8 mouse cellular contexts compared by ENCODE assay signal in genomic region chr2:33316516-33316915, GRCm38 (mm10). TPM values are rescaled to one million over a fixed set of nuclear protein-coding genes. Genes with fewer than 3 reads are reported as not detected.
DNase-seq lines count a peak whose midpoint lies in the region.

No protein-coding gene starts in this region.

- peak overlapping the region; percentile 78 for H3K27ac ChIP-seq in hindbrain, embryonic 10.5 days

- peaks cover 36% of the 10 kb centered on the region for H3K27me3 ChIP-seq in hindbrain, embryonic 10.5 days (ENCODE audit: insufficient read depth, poor library complexity, severe bottlenecking)

- DNase-seq in NIH3T3 (ENCODE audit: low read depth) = peak; percentile 87
- DNase-seq in cerebellum, postnatal 10 days = peak; percentile 77 to 80
- peak; percentile 24 to 62 for DNase-seq in frontal cortex, adult 2 months (ENCODE audit: extremely low spot score in 1 of 2, low spot score in 1 of 2)
- peak; percentile 84 for DNase-seq in hindbrain, embryonic 10.5 days (ENCODE audit: low spot score)
- peak; percentile 72 to 79 for DNase-seq in layer of hippocampus, postnatal 10 days (ENCODE audit: low spot score in 2 of 2)
- DNase-seq in lung, postnatal 25 days (ENCODE audit: low spot score) = peak; percentile 82
- peak; percentile 69 for DNase-seq in retina, postnatal 7 days (ENCODE audit: low read depth, low spot score)
- peak; percentile 29 for DNase-seq in urinary bladder, postnatal 10 days (ENCODE audit: low spot score)

- peaks cover 31% of the 10 kb centered on the region for H3K4me1 ChIP-seq in hindbrain, embryonic 10.5 days (replicated peaks)

- no peaks in the 10 kb centered on the region for H3K9me3 ChIP-seq in hindbrain, embryonic 10.5 days

- no peaks in the 10 kb centered on the region for H3K36me3 ChIP-seq in hindbrain, embryonic 10.5 days

- H3K4me3 ChIP-seq in hindbrain, embryonic 10.5 days = no peak overlapping the region

- WGBS in hindbrain, embryonic 10.5 days = 15% methylated on average over 7 of the region's 7 CpGs

RNA-seq across cellular contexts. Expression of gene Ralgps1, which starts 54.8 kb away (rescaled TPM):
- 55.7 and 63.9 TPM in 2 replicates for polyA plus RNA-seq in frontal cortex, adult 2 months (2012; rRNA removed)
- polyA plus RNA-seq in hindbrain, embryonic 10.5 days (2016; fragmentation: Nextera tagmentation; extraction: Ambion mirVana) = 7.5 and 12.2 TPM in 2 replicates
- 10 to 100 TPM; 69.3 to 78.0 TPM for total RNA-seq in layer of hippocampus, postnatal 10 days (2021)

Comparison
In these comparisons a context has a peak if more than half of its experiments do, and no peak if none do; other contexts are left out.
1. DNase-seq: peak in every context shown above with its lines; median percentile 87 in NIH3T3; 84 in hindbrain, embryonic 10.5 days; 82 in lung, postnatal 25 days; 78 in cerebellum, postnatal 10 days; 76 in layer of hippocampus, postnatal 10 days; 69 in retina, postnatal 7 days; 43 in frontal cortex, adult 2 months; 29 in urinary bladder, postnatal 10 days.